Mouse (Mus musculus) kidney, embryonic 14.5 days (tissue): ENCODE data around the gene Smbd1. TPM values are rescaled to one million over a fixed set of nuclear protein-coding genes. Genes with fewer than 3 reads are reported as not detected.
A peak's percentile ranks its signal among the peaks of the same experiment; 100 is the strongest.

Experiments
- ATAC-seq: fragments of 200-750 bp; cut with Nextera tagmentation; 2 replicates; pipeline ENCODE4 v1.8.0; 2017; ENCODE audit warnings: moderate number of reproducible peaks, mild to moderate bottlenecking, moderate TSS enrichment, moderate library complexity; ENCODE audit not compliant: low FRiP score, low TSS enrichment
- H3K27ac ChIP-seq: fragments of 300-500 bp; sonication (generic); 2 replicates; pipeline ENCODE4 v1.5.1; 2014; ENCODE audit warnings: low read depth, mild to moderate bottlenecking, low read length, moderate library complexity, mixed read lengths
- H3K27me3 ChIP-seq: fragments of 300-500 bp; sonication (generic); 2 replicates; pipeline ENCODE4 v1.6.1; 2014; ENCODE audit warnings: mild to moderate bottlenecking, low read length; ENCODE audit not compliant: control insufficient read depth, insufficient read depth
- H3K36me3 ChIP-seq: fragments of 300-500 bp; sonication (generic); 2 replicates; pipeline ENCODE4 v1.6.1; 2014; ENCODE audit warnings: low read length, mixed read lengths; ENCODE audit not compliant: control insufficient read depth, insufficient read depth
- H3K4me1 ChIP-seq: fragments of 300-500 bp; sonication (generic); 2 replicates; pipeline ENCODE4 v1.6.1; 2014; ENCODE audit warnings: low read length, mixed read lengths; ENCODE audit not compliant: control insufficient read depth, insufficient read depth
- H3K4me2 ChIP-seq: fragments of 300-500 bp; sonication (generic); replicated peaks from 2 replicates; pipeline ENCODE4 v1.6.1; 2014; ENCODE audit warnings: low read depth, mild to moderate bottlenecking, low read length
- H3K4me3 ChIP-seq: fragments of 300-500 bp; sonication (generic); 2 replicates; pipeline ENCODE4 v1.5.1; 2014; ENCODE audit warnings: mild to moderate bottlenecking, low read length
- H3K9ac ChIP-seq: fragments of 300-500 bp; sonication (generic); 2 replicates; pipeline ENCODE4 v1.6.1; 2014; ENCODE audit warnings: low read depth, mild to moderate bottlenecking, low read length, moderate library complexity
- H3K9me3 ChIP-seq: fragments of 300-500 bp; sonication (generic); 2 replicates; pipeline ENCODE4 v1.6.1; 2016; ENCODE audit warnings: low read length; ENCODE audit not compliant: control insufficient read depth
- WGBS: fragments of 180-500 bp; shearing (Covaris S2); extraction: QIAGEN DNeasy Blood & Tissue Kit; methylation state at CpG from one replicate; pipeline ENCODE4 v1.1.7; 2014; 5-methylcytosine and 5-hydroxymethylcytosine counted together
- polyA plus RNA-seq: library from polyadenylated mRNA; unstranded; fragments of >200 nt; fragmentation: Nextera tagmentation; extraction: Ambion mirVana; gene quantifications from 2 replicates; pipeline ENCODE4 v1.2.1, GENCODE M21; 2014

Gene Smbd1
- polyA plus RNA-seq: not detected in 2 replicates

DNA sequence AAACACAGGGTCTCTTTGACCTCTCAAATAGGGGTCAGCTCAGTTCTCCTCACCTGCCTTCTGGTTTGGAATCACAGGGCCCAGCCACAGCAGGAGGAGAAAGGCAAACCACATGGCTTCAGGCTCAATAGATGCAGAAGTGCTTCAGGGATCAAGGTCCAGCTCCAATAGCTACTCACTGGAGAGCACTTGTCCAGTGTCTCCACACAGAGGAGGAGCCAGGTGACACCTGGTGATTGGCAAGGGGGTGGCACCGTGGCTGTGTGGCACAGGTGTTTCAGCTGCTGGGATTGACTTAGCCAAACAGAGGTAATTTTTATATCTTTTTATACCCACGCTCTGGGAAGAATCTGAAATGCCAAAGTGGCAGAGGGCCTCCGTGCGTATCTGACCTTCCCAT, at the start of gene Smbd1:
Smbd1 (minus strand) TSS at position 157 of the 400 bp plus-strand sequence.
- no peak within 1 kb of the TSS for H3K27ac ChIP-seq
- H3K27me3 ChIP-seq: no peaks in the 10 kb centered on the region
- no peak within 1 kb of the TSS for H3K9ac ChIP-seq
- H3K4me2 ChIP-seq: no peak within 1 kb of the TSS
- H3K4me3 ChIP-seq: no peak within 1 kb of the TSS
- H3K36me3 ChIP-seq: no peaks in the 10 kb centered on the region
- no peaks in the 10 kb centered on the region for H3K9me3 ChIP-seq
- WGBS: 79% methylated on average over 4 of the region's 4 CpGs
- H3K4me1 ChIP-seq: no peaks in the 10 kb centered on the region; the same call in 1 of the 2 replicates
- no peak for ATAC-seq

DNA sequence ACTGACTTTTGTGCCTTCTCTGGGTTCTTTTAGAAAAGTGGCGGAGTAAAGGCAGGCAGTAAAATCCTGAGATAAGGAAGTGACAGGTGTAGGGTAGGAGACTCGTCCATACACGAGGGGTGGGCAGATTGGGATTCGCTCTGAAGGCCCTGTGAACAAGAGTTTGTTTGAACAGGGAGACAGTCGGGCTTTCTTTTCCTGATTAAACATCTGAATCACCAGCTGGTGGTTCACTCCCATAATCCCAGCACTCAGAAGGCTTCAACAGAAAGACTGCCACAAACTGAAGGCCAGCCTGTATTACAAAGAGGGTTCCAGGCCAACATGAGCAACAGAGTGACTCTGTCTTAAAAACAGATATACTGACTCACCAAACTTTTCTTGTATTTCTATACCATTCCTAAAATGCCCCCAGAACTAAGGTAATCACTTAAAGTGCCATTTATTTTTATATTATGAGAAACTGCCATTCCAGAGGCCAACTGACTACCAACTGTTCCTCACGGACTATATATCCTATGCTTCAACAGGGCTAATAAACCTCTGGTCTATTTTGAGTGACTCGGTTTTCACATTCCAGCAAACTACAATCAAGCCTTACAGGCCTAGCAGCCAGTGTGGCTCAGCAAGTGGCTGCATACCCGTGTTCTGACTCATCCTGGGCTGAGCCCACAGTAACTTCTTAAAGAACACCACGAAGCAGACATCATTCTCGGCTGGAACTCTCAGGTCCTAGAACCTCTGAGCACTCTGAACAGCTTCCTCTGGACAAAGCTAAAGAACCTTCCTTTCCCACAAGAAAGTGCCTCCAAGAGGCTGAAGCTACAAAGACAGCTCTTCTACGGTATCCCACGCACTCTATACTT, 48.7 kb upstream of the Smbd1 start:
- ATAC-seq: no peak

DNA sequence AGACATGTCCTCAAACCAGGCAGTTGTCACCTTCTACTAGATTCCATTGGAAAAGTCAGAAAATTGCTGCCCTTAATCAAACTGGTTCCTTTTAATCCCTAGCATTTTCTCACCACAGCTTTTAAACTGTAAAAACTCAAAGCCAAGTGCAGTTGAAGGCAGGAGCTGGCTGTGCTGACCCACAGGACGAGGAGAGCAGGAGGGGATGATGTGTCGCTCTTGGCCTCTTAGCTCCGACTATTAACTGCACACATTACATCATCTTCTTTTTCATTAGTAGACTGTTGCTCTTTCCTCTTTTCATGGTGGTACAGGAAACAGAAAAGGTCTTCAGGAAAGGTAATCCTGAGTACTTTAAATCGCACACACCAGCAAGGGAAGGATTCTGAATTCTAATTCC, 48.1 kb upstream of the Smbd1 start:
- H3K4me2 ChIP-seq: no peak overlapping the region
- ATAC-seq: no peak
- no peak overlapping the region for H3K9ac ChIP-seq
- no peak overlapping the region for H3K4me3 ChIP-seq
- WGBS: 62% methylated on average over 4 of the region's 4 CpGs
- no peaks in the 10 kb centered on the region for H3K4me1 ChIP-seq
- no peaks in the 10 kb centered on the region for H3K27me3 ChIP-seq
- H3K9me3 ChIP-seq: no peaks in the 10 kb centered on the region
- H3K27ac ChIP-seq: no peak overlapping the region
- peaks cover 4% of the 10 kb centered on the region; the same call in 1 of the 2 replicates for H3K36me3 ChIP-seq

More for the DNA sequence above, 48.7 kb upstream of the Smbd1 start:
- H3K4me2 ChIP-seq: no peak overlapping the region
- H3K27ac ChIP-seq: no peak overlapping the region
- H3K4me1 ChIP-seq: no peaks in the 10 kb centered on the region
- no peak overlapping the region for H3K9ac ChIP-seq
- H3K36me3 ChIP-seq: peaks cover 4% of the 10 kb centered on the region; the same call in 1 of the 2 replicates
- WGBS: 65% methylated on average over 12 of the region's 12 CpGs
- no peaks in the 10 kb centered on the region for H3K27me3 ChIP-seq
- H3K9me3 ChIP-seq: no peaks in the 10 kb centered on the region
- no peak overlapping the region for H3K4me3 ChIP-seq

- Histone ChIP-seq H3K9ac (no peak overlapping the region), H3K9me3 (no peaks in the 10 kb centered on the region), H3K27ac (no peak overlapping the region), H3K27me3 (no peaks in the 10 kb centered on the region), H3K4me1 (no peaks in the 10 kb centered on the region), H3K36me3 (peaks cover 7% of the 10 kb centered on the region; the same call in 1 of the 2 replicates), H3K4me2 (no peak overlapping the region), H3K4me3 (no peak overlapping the region)
- 82% methylated on average over 3 of the region's 3 CpGs for WGBS
- no peak for ATAC-seq
Observed at GRCm38 (mm10) chr16:32856751-32857150, 46.5 kb upstream of the Smbd1 start.

- no peaks in the 10 kb centered on the region for H3K27me3 ChIP-seq
- H3K9me3 ChIP-seq: no peaks in the 10 kb centered on the region
- no peak overlapping the region for H3K4me2 ChIP-seq
- no peak overlapping the region for H3K9ac ChIP-seq
- H3K27ac ChIP-seq: 0 out of 2 replicates have a peak overlapping the region, but pooled peaks have one; percentile 19
- no peak for ATAC-seq
- H3K4me3 ChIP-seq: no peak overlapping the region
- H3K36me3 ChIP-seq: peaks cover 13% of the 10 kb centered on the region; the same call in 1 of the 2 replicates
- no peaks in the 10 kb centered on the region for H3K4me1 ChIP-seq
- 83% methylated on average over 2 of the region's 2 CpGs for WGBS
Observed at GRCm38 (mm10) chr16:32854050-32854571, 43.8 kb upstream of the Smbd1 start.

DNA sequence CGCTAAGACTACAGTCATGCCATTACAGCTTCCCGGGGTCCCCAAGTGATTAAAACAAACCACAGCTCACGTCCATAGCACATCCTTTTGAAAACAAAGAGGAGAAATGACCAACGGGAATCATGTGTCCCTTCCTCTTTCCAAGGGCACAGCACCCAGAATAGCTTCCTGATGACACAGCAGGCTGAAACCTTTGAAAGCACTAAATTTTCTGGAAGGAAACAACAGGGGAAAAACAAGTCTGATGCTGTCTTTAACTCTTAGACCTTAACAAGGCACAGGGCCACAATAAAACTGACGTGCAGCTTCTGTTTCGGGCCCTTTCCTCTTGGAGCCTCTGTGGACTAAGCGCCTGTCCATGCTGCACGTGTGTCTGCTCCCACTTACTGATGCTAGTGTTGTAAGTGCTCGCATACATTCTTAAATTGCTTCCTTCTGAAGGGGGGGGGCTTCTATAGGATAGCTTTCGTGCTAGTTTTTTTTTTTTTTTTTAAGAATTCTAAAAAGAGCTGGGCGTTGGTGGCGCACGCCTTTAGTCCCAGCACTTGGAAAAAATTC, 43.3 kb upstream of the Smbd1 start:
- H3K27me3 ChIP-seq: no peaks in the 10 kb centered on the region
- H3K9me3 ChIP-seq: no peaks in the 10 kb centered on the region
- 0 out of 2 replicates have a peak overlapping the region, but pooled peaks have one; percentile 19 for H3K27ac ChIP-seq
- H3K4me2 ChIP-seq: no peak overlapping the region
- no peak for ATAC-seq
- H3K36me3 ChIP-seq: peaks cover 17% of the 10 kb centered on the region; the same call in 1 of the 2 replicates
- WGBS: 75% methylated on average over 13 of the region's 13 CpGs
- no peaks in the 10 kb centered on the region for H3K4me1 ChIP-seq
- no peak overlapping the region for H3K9ac ChIP-seq
- no peak overlapping the region for H3K4me3 ChIP-seq

- peaks cover 48% of the 10 kb centered on the region for H3K36me3 ChIP-seq
- ATAC-seq: no peak
Observed at GRCm38 (mm10) chr16:32849042-32849830, 39.0 kb upstream of the Smbd1 start.

DNA sequence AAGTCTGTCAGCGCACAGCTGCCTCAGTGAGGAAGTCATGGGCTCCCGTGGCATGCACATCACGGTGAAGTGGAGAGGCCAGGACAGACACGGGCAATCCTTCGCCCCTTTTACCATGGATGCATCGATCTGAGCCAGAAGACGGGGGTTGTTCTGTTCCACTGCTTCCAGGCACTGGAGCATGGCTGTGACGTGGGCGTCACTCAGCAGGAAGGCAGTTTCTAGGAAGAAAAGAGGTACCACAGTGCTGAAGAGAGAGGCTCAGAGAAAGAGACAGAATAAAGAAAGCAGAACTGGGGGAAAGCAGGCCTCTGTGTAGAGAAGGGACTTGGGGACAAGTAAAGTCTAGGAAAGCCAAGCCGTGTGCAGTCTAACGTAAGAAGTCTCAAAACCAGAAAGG, 36.8 kb upstream of the Smbd1 start:
- Histone ChIP-seq H3K27me3 (no peaks in the 10 kb centered on the region), H3K27ac (no peak overlapping the region), H3K4me1 (no peaks in the 10 kb centered on the region), H3K9me3 (no peaks in the 10 kb centered on the region), H3K9ac (no peak overlapping the region), H3K4me3 (no peak overlapping the region), H3K4me2 (no peak overlapping the region), H3K36me3 (peaks cover 54% of the 10 kb centered on the region)
- ATAC-seq: no peak
- 90% methylated on average over 11 of the region's 11 CpGs for WGBS

More at GRCm38 (mm10) chr16:32849042-32849830, 39.0 kb upstream of the Smbd1 start:
- no peak overlapping the region for H3K4me2 ChIP-seq
- H3K27me3 ChIP-seq: no peaks in the 10 kb centered on the region
- H3K27ac ChIP-seq: no peak overlapping the region
- no peaks in the 10 kb centered on the region for H3K4me1 ChIP-seq
- no peak overlapping the region for H3K4me3 ChIP-seq
- H3K9me3 ChIP-seq: no peaks in the 10 kb centered on the region
- H3K9ac ChIP-seq: no peak overlapping the region
- 93% methylated on average over 11 of the region's 11 CpGs for WGBS
